Mouse (Mus musculus): ENCODE results near the gene Zfp839. TPM values are rescaled to one million over a fixed set of nuclear protein-coding genes. Genes with fewer than 3 reads are reported as not detected.

Zfp839 gene
- polyA plus RNA-seq, 1 experiment from 2014 or later, result 1.8 TPM

DNA sequence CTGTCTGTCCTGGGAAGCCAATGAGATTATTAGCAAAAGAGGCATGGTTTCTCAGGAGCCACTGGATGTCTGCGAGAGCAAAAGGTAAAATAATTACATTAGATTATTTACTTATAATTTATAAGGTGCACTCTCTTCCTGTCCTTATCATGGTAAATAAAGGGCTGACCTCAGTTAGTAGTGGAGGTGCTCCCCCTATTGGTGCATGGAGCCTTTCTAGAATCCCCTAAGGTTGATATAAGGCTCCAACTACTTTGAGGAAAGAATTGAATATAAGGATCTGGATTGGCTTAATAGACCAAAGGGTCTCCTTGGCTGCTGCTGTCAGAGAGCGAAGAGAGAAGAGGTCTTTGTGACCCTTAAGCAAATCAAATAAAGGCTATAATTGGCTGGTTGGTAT is 53.5 kb downstream of the Zfp839 start:
- DNase-seq (no peak), ATAC-seq (no peak)
- Histone ChIP-seq H3K27me3 (ENCODE audit: insufficient read depth, low read length) (no peaks in the 10 kb centered on the region), H3K4me1 (ENCODE audit: insufficient read depth) (no peaks in the 10 kb centered on the region), H3K4me3 (ENCODE audit: low read depth, low read length) (no peak overlapping the region), H3K36me3 (replicated peaks; ENCODE audit: insufficient read depth, low read length) (no peaks in the 10 kb centered on the region), H3K4me2 (ENCODE audit: low read depth, low read length) (no peak overlapping the region), H3K9ac (replicated peaks) (no peak overlapping the region), H3K9me3 (ENCODE audit: low read length) (no peaks in the 10 kb centered on the region), H3K27ac (ENCODE audit: low read depth) (no peak overlapping the region)
- TF ChIP-seq CTCF (IDR thresholded peaks at IDR 0.05; ENCODE audit: low read depth) (peak; percentile 61), EP300 (IDR thresholded peaks at IDR 0.05; ENCODE audit: low read depth) (no peak)
- 83% methylated on average over 2 of the region's 2 CpGs for WGBS (ENCODE audit: insufficient replicate concordance)

- DNase-seq (no peak), ATAC-seq (0 out of 2 replicates have a peak, but pooled peaks have one; percentile 29)
- H3K4me2 ChIP-seq (ENCODE audit: low read depth, low read length), result no peak overlapping the region
- H3K4me3 ChIP-seq (ENCODE audit: low read depth, low read length), result no peak overlapping the region
- H3K27ac ChIP-seq (ENCODE audit: low read depth), result no peak overlapping the region
- no peaks in the 10 kb centered on the region for H3K4me1 ChIP-seq (ENCODE audit: insufficient read depth)
- TF ChIP-seq EP300 (IDR thresholded peaks at IDR 0.05; ENCODE audit: low read depth) (no peak), CTCF (IDR thresholded peaks at IDR 0.05; ENCODE audit: low read depth) (no peak)
- no peaks in the 10 kb centered on the region for H3K9me3 ChIP-seq (ENCODE audit: low read length)
- no peaks in the 10 kb centered on the region for H3K27me3 ChIP-seq (ENCODE audit: insufficient read depth, low read length)
- H3K9ac ChIP-seq (replicated peaks), result no peak overlapping the region
- WGBS (ENCODE audit: insufficient replicate concordance), result 26% methylated on average over 3 of the region's 3 CpGs
- no peaks in the 10 kb centered on the region for H3K36me3 ChIP-seq (replicated peaks; ENCODE audit: insufficient read depth, low read length)
These were observed 57.8 kb downstream of the Zfp839 start for GRCm38 (mm10) chr12:110907845-110908244.

GRCm38 (mm10) chr12:110909962-110910361 is 59.9 kb downstream of the Zfp839 start:
- no peaks in the 10 kb centered on the region for H3K9me3 ChIP-seq (ENCODE audit: low read length)
- no peaks in the 10 kb centered on the region for H3K36me3 ChIP-seq (replicated peaks; ENCODE audit: insufficient read depth, low read length)
- ATAC-seq (no peak), DNase-seq (no peak)
- WGBS (ENCODE audit: insufficient replicate concordance), result 90% methylated on average over 2 of the region's 2 CpGs
- H3K27me3 ChIP-seq (ENCODE audit: insufficient read depth, low read length), result no peaks in the 10 kb centered on the region
- H3K27ac ChIP-seq (ENCODE audit: low read depth), result no peak overlapping the region
- no peaks in the 10 kb centered on the region for H3K4me1 ChIP-seq (ENCODE audit: insufficient read depth)
- no peak overlapping the region for H3K9ac ChIP-seq (replicated peaks)
- no peak overlapping the region for H3K4me2 ChIP-seq (ENCODE audit: low read depth, low read length)
- H3K4me3 ChIP-seq (ENCODE audit: low read depth, low read length), result no peak overlapping the region
- no peak for TF ChIP-seq EP300 (IDR thresholded peaks at IDR 0.05; ENCODE audit: low read depth)
- no peak for TF ChIP-seq CTCF (IDR thresholded peaks at IDR 0.05; ENCODE audit: low read depth)

DNA sequence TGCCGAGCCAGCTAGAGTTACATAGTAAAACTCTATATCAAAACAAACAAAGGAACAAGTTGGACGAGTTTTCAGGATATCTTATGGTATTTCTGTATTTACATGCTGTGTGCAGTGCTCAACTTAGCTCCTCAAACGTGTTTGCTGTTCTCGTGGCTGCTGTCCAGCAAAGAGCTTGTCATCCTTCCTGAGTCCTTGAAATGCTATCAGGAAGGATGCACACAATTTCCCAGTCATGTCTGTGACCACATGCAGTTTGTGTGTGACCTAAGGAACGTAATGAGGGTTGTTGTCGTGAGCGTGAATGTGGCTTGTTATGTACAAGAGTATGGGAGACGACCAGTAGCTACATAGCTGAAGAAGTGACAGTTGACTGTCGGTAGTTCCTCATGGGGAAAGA is 65.7 kb downstream of the Zfp839 start:
- H3K9ac ChIP-seq (replicated peaks), result no peak overlapping the region
- no peak overlapping the region for H3K27ac ChIP-seq (ENCODE audit: low read depth)
- H3K4me1 ChIP-seq (ENCODE audit: insufficient read depth), result no peaks in the 10 kb centered on the region
- no peak for DNase-seq
- H3K4me2 ChIP-seq (ENCODE audit: low read depth, low read length), result no peak overlapping the region
- WGBS (ENCODE audit: insufficient replicate concordance), result 73% methylated on average over 9 of the region's 9 CpGs
- H3K4me3 ChIP-seq (ENCODE audit: low read depth, low read length), result no peak overlapping the region
- peak; percentile 45; the same call in 1 of the 2 replicates for ATAC-seq
- TF ChIP-seq EP300 (IDR thresholded peaks at IDR 0.05; ENCODE audit: low read depth) (0 out of 2 replicates have a peak, but pooled peaks have one; percentile 25), CTCF (IDR thresholded peaks at IDR 0.05; ENCODE audit: low read depth) (no peak)
- no peaks in the 10 kb centered on the region for H3K27me3 ChIP-seq (ENCODE audit: insufficient read depth, low read length)
- peaks cover 21% of the 10 kb centered on the region for H3K36me3 ChIP-seq (replicated peaks; ENCODE audit: insufficient read depth, low read length)
- no peaks in the 10 kb centered on the region for H3K9me3 ChIP-seq (ENCODE audit: low read length)

Other genes starting within 250 kb of the Zfp839 start
- 7.2 and 8.3 TPM in 2 replicates for gene Dync1h1, start 248.8 kb upstream of the Zfp839 start, polyA plus RNA-seq (2015; fragmentation: Nextera tagmentation; extraction: Ambion mirVana)
- not detected in 2 replicates for gene 1700001K19Rik, start 167.6 kb upstream of the Zfp839 start, polyA plus RNA-seq (2015; fragmentation: Nextera tagmentation; extraction: Ambion mirVana)
- 231 and 250 TPM in 2 replicates for gene Hsp90aa1, start 147.5 kb upstream of the Zfp839 start, polyA plus RNA-seq (2015; fragmentation: Nextera tagmentation; extraction: Ambion mirVana)
- gene Wdr20, start 112.3 kb upstream of the Zfp839 start, polyA plus RNA-seq (2015; fragmentation: Nextera tagmentation; extraction: Ambion mirVana), result 6.4 and 7.0 TPM in 2 replicates
- 0.13 and 0.29 TPM in 2 replicates for gene Mok, start 9.3 kb upstream of the Zfp839 start, polyA plus RNA-seq (2015; fragmentation: Nextera tagmentation; extraction: Ambion mirVana)
- gene Cinp, start 38.9 kb downstream of the Zfp839 start, polyA plus RNA-seq (2015; fragmentation: Nextera tagmentation; extraction: Ambion mirVana), result 30.6 and 34.2 TPM in 2 replicates
- gene Tecpr2, start 39.0 kb downstream of the Zfp839 start, polyA plus RNA-seq (2015; fragmentation: Nextera tagmentation; extraction: Ambion mirVana), result 0.63 and 1.1 TPM in 2 replicates
- 15.9 and 16.5 TPM in 2 replicates for gene Ankrd9, start 128.8 kb downstream of the Zfp839 start, polyA plus RNA-seq (2015; fragmentation: Nextera tagmentation; extraction: Ambion mirVana)
- gene Rcor1, start 189.1 kb downstream of the Zfp839 start, polyA plus RNA-seq (2015; fragmentation: Nextera tagmentation; extraction: Ambion mirVana), result 3.6 and 4.8 TPM in 2 replicates

Data from liver, postnatal 0 days (tissue).